Mouse (Mus musculus) right cerebral cortex, postnatal 4 days (tissue): ENCODE measurements around the gene Col4a2.

ENCODE experiments used
- DNase-seq: peaks from one replicate; pipeline ENCODE4 v3.0.0-alpha.2; 2022

Gene Col4a2

GRCm38 (mm10) chr8:11387282-11387681 is 74.7 kb downstream of the Col4a2 start:
- DNase-seq: no peak

DNA sequence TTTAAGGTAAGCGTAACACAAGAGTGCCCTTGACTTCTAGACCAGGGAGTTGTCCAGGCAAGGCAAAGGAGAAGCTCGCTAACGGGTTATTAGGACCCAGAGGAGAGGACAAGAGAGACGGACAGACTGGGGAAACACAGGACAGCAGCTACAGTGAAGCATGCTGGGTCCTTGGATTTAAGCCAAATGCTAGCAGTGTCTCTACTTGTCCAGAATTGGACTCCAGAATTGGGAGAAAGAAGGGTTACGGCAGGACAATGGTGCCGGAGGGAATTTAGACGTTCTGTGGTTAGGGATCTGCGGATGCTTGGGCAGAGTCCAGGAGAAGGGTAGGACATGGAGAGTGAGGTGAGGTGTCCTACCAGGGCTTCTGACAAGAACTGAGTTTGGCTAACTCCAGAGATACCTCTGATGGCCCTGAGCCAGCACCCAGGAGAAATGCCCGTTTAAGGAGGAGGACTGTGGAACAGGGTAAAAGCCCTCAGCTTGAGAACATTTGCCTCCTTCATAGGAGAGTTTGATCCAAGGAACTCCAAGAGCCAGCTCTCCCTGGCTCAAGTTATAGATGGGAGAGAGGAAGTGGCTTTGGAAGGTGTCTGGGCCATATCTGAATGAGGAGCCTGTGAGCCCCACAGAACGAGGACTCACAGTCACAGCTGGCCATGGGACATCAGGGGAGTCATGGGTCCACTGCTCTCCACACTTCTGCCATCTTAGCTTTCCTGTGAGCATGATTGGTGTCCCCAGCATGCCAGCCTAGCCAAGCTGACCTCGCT is 76.9 kb downstream of the Col4a2 start:
- DNase-seq: no peak

- DNase-seq: peak; percentile 79
These were observed 80.1 kb downstream of the Col4a2 start for GRCm38 (mm10) chr8:11392739-11393138.

GRCm38 (mm10) chr8:11393161-11393560 is 80.6 kb downstream of the Col4a2 start:
- DNase-seq: no peak

- DNase-seq: no peak
These were observed 81.0 kb downstream of the Col4a2 start for GRCm38 (mm10) chr8:11393607-11394006.

DNA sequence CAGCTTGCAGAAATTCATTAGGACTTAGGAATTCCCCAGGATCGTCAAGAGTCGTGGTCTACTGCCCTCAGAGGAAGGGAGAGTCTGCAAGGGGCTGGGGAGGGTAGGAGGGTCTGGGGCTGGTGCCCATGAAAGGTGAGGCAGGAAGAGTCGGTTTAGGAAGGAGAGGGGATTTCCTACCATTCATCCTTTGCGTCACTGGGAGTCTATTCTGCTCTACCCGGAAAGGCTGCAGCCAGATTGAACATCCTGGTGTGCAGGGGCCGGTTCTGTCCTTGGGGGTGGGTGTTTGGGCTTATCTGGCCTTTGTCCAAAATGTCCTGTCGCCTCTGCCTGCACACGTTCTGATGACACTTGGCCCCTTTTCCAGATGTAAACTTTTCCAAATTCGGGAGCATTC is 82.2 kb downstream of the Col4a2 start:
- no peak for DNase-seq

DNA sequence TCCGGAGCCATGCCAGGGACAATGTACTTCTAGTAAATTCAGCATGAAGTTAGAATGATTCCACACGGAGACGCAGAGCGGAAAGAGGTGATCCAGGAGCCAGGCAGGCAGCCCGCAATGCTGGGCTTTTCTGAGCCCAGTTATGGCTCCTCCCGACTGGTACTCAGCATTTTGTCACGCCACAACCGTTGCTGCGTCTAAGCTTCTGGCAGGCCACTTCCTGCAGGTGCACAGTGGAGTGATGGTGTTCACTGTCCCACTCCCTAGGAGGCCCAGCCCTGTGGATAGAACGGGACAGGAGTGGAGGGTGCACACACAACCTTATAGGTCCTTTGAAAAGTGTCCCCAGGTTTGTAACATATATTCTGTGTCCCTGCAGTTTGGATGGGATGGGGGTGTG is 83.0 kb downstream of the Col4a2 start:
- no peak for DNase-seq

DNA sequence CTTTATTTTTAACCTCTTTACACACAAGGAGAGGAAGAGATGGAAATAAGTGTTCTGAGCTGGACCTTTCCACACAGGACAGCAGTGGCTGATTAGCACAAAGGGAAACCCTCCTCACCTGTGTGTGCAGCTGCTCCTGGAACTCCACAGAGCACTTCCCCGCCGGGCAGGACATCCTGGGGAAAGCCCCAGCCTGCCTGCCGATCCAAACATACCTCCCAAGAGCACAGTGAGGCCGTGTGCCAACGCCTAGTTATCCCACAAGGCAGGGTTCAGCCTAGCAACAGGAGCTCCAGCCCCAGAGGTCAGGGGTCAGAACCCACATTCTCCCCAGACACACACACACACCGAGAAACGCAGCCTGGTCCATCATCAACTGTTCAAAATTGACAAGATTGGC is 83.5 kb downstream of the Col4a2 start:
- no peak for DNase-seq

GRCm38 (mm10) chr8:11397126-11397525 is 84.5 kb downstream of the Col4a2 start:
- no peak for DNase-seq

DNA sequence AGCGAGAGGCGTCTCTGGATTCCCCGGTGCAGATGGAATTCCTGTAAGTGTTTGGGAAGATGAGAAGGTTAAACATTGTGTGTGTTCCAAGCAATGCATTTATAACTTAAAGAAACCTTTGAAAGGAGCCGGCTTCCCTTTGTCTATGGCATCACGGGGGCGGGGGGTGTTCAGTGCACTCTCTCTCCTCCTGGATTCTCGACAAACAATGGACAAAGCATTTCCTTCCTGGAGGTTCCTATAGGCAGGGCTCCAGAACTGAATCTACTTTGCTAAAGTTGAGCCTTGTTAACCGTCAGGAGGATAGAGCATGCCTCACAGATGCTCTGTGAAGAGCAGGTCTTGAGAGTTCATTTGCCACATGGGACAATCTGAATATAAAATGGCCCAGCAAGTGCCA is 87.1 kb downstream of the Col4a2 start:
- DNase-seq: no peak

GRCm38 (mm10) chr8:11400244-11400643 is 87.6 kb downstream of the Col4a2 start:
- no peak for DNase-seq

DNA sequence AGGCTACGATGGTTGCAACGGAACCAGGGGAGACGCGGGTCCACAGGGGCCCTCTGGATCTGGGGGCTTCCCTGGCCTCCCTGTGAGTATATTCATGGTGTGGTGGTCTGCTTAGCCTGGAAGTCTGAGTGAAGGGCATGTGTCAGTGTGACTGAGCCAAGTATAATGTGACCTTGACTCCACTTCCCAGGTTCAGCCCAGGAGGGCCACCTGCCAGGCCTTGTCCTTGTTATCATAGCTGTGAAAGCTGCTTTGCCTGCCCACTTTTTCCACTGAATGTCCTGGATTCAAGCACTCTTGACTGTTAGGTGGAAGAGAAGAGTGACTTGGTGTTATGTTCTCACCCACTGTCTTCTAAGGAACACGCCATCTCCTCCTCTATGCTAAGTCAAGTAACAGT is 88.6 kb downstream of the Col4a2 start:
- DNase-seq: no peak

DNA sequence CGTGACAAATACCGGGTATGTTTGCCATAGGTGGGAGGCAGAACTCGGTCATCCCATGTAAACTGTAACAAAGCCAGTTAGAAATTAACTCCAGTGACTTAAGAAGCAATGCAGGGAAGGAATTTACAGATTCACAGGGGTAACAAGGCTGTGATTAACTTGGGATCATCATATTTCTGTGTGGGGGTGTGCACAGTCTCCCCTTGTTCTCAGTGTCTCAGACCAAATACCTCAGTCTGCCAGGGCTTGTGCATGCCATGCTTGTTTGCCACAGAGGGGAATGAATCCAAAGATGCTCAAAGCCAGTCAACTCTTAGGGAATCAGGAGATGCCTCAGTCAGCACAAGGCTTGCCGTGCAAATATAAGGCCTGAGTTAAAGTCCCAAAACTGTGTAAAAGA is 89.6 kb downstream of the Col4a2 start:
- DNase-seq: no peak

DNA sequence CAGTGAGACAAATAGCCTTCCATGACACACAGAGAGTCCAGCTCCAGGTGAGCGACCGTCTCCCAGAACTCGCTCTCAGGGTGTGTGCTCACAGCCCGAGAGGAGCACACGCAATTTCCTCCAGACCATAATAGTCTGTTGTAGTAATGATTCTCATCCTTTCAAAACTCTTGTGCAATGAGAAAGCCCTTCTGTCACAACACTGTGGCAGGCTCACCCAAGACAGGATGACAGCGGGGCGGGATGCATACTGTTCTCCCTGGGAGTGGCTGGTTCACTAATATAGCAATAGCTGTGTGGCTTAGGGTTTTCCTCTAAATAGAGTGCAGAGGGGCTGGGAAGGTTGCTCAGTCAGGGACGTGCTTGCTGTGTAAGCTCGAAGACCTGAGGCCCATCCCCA is 91.2 kb downstream of the Col4a2 start:
- no peak for DNase-seq

DNA sequence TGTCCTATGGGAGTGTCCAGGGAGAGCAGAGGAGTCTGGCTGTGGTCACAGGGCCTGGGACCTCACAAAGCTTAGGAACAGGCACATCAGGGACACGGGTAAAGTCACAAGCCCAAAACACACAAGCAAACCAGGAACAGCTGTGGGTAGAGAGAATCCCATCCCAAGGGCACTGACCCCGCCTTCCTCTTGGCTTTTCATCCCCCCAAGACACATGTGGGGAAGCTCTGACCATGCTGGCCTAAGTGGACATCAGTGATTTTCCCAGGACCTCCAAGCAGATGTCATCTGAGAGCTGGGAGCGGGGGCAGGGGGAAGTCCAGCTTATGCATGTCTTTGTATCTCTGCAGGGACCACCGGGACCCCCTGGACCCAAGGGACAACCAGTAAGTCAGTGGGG is 92.0 kb downstream of the Col4a2 start:
- no peak for DNase-seq

GRCm38 (mm10) chr8:11405722-11406481 is 93.3 kb downstream of the Col4a2 start:
- peak; percentile 55 for DNase-seq

DNA sequence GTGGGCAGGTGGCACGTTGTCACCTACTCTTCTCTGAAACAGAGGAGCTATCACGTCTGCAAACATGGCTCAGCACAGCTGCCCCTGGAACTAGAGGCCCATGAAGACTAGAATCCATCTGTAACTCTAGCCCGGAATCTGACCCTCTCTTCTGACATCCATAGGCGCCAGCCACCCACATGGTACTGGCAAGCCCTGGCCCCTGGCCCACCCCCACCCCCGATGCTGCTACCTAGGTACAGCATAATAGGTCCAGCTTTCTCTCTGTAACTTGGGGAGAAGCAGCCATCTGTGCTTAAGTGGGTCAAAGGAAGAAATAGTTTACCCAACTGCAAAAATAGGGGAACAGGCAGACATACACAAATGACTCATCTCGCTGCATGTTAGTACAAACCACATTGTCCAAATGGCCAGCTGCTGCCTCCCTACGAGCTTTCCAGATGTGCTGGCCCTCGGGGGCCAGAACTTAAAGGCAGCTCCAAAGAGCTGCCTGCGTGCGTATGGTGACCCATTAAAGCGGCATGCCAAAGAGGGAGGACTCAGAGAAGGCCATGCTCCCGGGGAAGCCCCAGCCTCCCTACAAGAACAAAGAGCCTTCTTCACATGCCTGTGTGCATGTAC is 99.0 kb downstream of the Col4a2 start:
- DNase-seq: no peak

GRCm38 (mm10) chr8:11412450-11412849 is 99.8 kb downstream of the Col4a2 start:
- DNase-seq: no peak

- no peak for DNase-seq
These were observed 101.7 kb downstream of the Col4a2 start for GRCm38 (mm10) chr8:11414304-11414703.

GRCm38 (mm10) chr8:11415089-11415488 is 102.5 kb downstream of the Col4a2 start:
- DNase-seq: no peak

DNA sequence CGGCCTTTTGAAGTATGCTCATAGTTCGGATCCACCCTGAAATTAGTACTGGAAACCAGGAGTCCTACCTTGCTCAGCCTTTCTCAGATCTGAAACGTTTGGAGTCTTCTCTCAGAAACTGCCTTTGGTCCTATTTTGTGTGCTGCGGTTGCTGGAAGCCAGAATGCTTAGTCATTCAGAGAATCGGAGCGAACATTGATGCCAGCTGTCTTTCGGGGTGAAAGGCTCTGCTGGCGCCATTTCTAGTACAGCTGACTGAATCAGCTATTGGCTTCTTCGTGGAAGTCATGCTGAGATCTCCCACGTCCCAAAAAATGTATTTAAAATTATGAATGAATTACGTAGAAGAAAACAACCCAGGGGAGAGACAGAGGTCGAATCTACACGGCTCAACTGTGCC is 105.2 kb downstream of the Col4a2 start:
- no peak for DNase-seq

DNA sequence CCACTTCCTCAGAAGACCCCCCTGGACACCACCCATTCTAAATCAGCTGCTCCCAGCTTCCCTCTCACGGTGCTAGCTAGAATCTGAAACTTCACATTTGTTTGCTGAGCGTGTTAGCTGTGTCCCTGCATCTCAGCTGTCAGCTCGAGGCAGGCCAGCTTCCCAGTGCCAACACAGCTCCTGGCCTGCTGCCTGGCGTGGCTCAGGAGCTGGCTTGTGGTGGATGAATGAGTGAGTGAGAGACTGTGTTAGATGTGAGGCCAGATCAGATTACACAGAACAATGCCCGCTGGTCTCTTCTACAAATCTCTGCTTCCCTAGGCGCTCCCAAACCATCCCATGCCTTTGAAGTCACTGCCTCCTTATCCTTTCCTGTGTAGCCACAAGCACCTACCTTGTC is 106.6 kb downstream of the Col4a2 start:
- peak; percentile 76 for DNase-seq

DNA sequence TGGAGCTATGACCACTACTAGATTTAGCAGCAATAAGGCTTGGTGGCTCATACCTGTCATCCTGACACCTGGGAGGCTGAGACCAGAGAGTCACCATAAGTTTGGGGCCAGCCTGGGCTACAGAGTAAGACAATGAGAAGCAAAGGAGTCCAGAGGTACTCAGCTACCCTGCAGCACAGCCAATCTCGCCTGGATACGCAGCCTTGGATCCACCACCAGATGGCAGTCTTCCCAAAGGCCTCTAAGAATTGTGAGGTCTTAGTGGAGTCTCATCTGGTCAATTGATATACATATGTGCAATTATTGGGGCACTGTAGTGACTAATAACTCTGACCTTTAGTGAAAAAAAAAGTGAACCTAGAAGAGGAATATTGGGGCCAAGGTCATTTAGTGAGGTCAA is 107.0 kb downstream of the Col4a2 start:
- peak; percentile 58 for DNase-seq

DNA sequence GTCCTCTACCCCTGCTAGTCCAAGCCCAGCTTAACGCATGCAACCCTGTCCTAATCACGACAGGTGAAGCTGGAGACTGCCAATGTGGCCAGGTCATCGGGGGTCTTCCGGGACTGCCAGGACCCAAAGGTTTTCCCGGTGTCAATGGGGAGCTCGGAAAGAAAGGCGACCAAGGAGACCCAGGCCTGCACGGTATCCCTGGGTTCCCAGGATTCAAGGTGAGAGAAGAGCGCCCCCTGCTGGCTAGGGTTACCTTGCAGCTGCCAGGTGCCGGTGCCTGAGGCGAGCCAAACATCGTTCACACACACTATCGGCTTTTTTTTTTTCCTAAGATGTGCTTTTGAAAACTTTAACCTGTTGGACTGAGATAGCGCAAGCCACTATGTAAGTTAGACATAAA is 108.5 kb downstream of the Col4a2 start:
- DNase-seq: peak; percentile 72
